Mouse (Mus musculus) liver, embryonic 15.5 days (tissue): ENCODE data around the gene Fars2. TPM values are rescaled to one million over a fixed set of nuclear protein-coding genes. Genes with fewer than 3 reads are reported as not detected.

Experiments used
- ATAC-seq: fragments of 200-750 bp; cut with Nextera tagmentation; 2 replicates; pipeline ENCODE4 v1.8.0; 2017; ENCODE audit warnings: moderate number of reproducible peaks, mild to moderate bottlenecking, moderate library complexity; ENCODE audit not compliant: insufficient read depth
- H3K27ac ChIP-seq: fragments of 300-500 bp; sonication (generic); replicated peaks from 2 replicates; pipeline ENCODE4 v1.5.1; 2015; ENCODE audit warnings: mild to moderate bottlenecking, inconsistent platforms
- H3K27me3 ChIP-seq: fragments of 300-500 bp; sonication (generic); 2 replicates; pipeline ENCODE4 v1.6.1; 2015; ENCODE audit warnings: mild to moderate bottlenecking, inconsistent platforms
- H3K36me3 ChIP-seq: fragments of 300-500 bp; sonication (generic); replicated peaks from 2 replicates; pipeline ENCODE4 v1.6.1; 2015; ENCODE audit warnings: moderate library complexity, mild to moderate bottlenecking, inconsistent platforms
- H3K4me1 ChIP-seq: fragments of 300-500 bp; sonication (generic); replicated peaks from 2 replicates; pipeline ENCODE4 v1.6.1; 2015; ENCODE audit warnings: inconsistent platforms
- H3K4me2 ChIP-seq: fragments of 300-500 bp; sonication (generic); 2 replicates; pipeline ENCODE4 v1.6.1; 2015; ENCODE audit warnings: moderate library complexity, mild to moderate bottlenecking, inconsistent platforms
- H3K4me3 ChIP-seq: fragments of 300-500 bp; sonication (generic); replicated peaks from 2 replicates; pipeline ENCODE4 v1.5.1; 2015; ENCODE audit warnings: mild to moderate bottlenecking, inconsistent platforms
- H3K9ac ChIP-seq: fragments of 300-500 bp; sonication (generic); 2 replicates; pipeline ENCODE4 v1.6.1; 2015; ENCODE audit warnings: moderate library complexity, mild to moderate bottlenecking, inconsistent platforms
- H3K9me3 ChIP-seq: fragments of 300-500 bp; sonication (generic); replicated peaks from 2 replicates; pipeline ENCODE4 v1.6.1; 2016; ENCODE audit warnings: inconsistent platforms
- WGBS: fragments of 180-500 bp; shearing (Covaris S2); methylation state at CpG from one replicate; pipeline ENCODE4 v1.1.7; 2015; ENCODE audit warnings: mixed read lengths; ENCODE audit not compliant: insufficient replicate concordance; 5-methylcytosine and 5-hydroxymethylcytosine counted together
- polyA plus RNA-seq: library from polyadenylated mRNA; unstranded; fragments of >200 nt; fragmentation: Nextera tagmentation; extraction: Ambion mirVana; gene quantifications from 2 replicates; pipeline ENCODE4 v1.2.1, GENCODE M21; 2015

The Fars2 gene
- polyA plus RNA-seq, 1 experiment from 2014 or later: 26.7 TPM

DNA sequence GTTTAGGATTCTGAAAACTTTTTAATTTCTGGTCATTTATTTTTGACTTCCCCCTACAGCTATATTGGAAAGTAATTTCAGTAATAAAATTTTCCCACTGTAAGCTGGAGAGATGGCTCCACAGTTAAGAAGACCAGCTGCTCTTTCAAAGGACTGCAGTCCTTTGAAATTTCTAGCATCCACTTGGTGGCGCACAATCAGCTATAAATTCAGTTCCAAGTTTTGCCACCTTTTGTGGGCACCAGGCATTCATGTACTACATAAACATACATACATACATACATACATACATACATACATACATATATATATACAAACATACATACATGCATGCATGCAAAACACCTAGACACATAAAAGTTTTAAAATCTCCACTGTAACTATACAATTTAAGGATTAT, 153.7 kb downstream of the Fars2 start:
- WGBS: 82% methylated on average over 1 of the region's 1 CpGs
- no peak for ATAC-seq
- Histone ChIP-seq H3K4me1 (no peaks in the 10 kb centered on the region), H3K4me2 (no peak overlapping the region), H3K9me3 (no peaks in the 10 kb centered on the region), H3K4me3 (no peak overlapping the region), H3K27ac (no peak overlapping the region), H3K9ac (no peak overlapping the region), H3K36me3 (no peaks in the 10 kb centered on the region), H3K27me3 (no peaks in the 10 kb centered on the region)

DNA sequence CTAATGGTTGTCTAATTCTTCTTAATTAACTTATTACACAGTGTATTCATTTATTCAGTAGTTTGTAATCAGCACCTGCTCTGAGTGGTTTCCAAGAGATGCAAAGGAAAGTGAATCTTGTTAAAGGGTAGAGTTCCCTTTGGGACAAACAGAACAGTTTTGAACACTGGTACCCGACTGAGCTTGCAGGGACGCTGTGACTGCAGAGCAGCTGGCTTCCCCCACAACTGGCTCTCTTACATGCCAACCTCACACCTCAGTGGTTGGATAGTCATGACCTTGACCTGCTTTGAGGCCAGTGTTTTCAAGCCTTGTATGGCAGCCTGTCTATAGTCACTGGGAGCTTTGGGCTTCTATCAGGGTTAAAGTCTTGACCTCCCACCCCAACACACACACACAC, 156.3 kb downstream of the Fars2 start:
- no peaks in the 10 kb centered on the region for H3K4me1 ChIP-seq
- no peaks in the 10 kb centered on the region for H3K9me3 ChIP-seq
- no peak overlapping the region for H3K4me2 ChIP-seq
- 55% methylated on average over 2 of the region's 2 CpGs for WGBS
- no peaks in the 10 kb centered on the region for H3K27me3 ChIP-seq
- no peak overlapping the region for H3K27ac ChIP-seq
- no peaks in the 10 kb centered on the region for H3K36me3 ChIP-seq
- ATAC-seq: no peak
- no peak overlapping the region for H3K4me3 ChIP-seq
- H3K9ac ChIP-seq: no peak overlapping the region

DNA sequence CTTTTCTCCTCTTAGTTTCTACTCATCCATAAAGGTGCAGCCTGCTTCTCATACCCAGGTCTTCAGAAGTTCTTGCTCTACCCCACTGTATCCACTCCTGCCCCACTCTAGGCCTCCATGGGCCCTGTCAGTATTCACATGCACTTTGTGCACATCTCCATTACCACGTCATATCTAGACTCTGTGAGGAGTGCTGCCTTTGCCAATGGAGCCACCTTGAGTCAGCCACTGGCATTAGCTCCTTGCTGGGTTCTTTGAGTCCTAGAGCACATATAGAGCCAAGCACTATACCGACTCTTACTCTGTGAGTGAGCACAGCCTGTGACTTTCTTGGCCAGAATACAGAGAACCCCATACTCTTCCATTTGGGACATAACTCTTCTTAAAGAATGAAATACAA, 159.0 kb downstream of the Fars2 start:
- no peak overlapping the region for H3K4me2 ChIP-seq
- H3K27me3 ChIP-seq: no peaks in the 10 kb centered on the region
- H3K4me1 ChIP-seq: no peaks in the 10 kb centered on the region
- no peak overlapping the region for H3K9ac ChIP-seq
- no peak overlapping the region for H3K27ac ChIP-seq
- H3K36me3 ChIP-seq: no peaks in the 10 kb centered on the region
- ATAC-seq: no peak
- WGBS: 55% methylated on average over 2 of the region's 2 CpGs
- no peaks in the 10 kb centered on the region for H3K9me3 ChIP-seq
- H3K4me3 ChIP-seq: no peak overlapping the region

DNA sequence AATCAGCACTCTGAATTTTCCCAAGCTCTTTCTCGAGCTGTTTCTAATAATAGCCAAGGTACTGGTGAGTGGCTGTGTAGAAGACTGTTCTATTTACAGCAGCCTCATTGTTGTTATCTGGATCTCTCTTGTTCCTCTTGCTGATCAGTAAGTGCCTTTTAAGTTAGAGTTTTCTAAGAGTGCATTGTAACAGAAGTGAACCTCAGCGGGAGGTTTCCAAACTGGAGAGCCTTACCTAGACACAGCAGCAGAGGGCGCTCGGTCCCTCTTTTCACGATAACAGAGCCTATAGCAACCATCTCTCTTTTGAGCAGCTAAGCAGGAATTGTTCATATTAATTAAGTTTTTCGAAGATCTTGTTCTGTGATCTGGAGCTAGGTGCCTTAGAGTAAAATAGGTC, 164.8 kb downstream of the Fars2 start:
- 6% methylated on average over 6 of the region's 6 CpGs for WGBS
- Histone ChIP-seq H3K27me3 (no peaks in the 10 kb centered on the region), H3K9ac (no peak overlapping the region), H3K9me3 (no peaks in the 10 kb centered on the region), H3K4me1 (no peaks in the 10 kb centered on the region), H3K27ac (no peak overlapping the region), H3K4me3 (no peak overlapping the region), H3K36me3 (no peaks in the 10 kb centered on the region), H3K4me2 (no peak overlapping the region)
- no peak for ATAC-seq

DNA sequence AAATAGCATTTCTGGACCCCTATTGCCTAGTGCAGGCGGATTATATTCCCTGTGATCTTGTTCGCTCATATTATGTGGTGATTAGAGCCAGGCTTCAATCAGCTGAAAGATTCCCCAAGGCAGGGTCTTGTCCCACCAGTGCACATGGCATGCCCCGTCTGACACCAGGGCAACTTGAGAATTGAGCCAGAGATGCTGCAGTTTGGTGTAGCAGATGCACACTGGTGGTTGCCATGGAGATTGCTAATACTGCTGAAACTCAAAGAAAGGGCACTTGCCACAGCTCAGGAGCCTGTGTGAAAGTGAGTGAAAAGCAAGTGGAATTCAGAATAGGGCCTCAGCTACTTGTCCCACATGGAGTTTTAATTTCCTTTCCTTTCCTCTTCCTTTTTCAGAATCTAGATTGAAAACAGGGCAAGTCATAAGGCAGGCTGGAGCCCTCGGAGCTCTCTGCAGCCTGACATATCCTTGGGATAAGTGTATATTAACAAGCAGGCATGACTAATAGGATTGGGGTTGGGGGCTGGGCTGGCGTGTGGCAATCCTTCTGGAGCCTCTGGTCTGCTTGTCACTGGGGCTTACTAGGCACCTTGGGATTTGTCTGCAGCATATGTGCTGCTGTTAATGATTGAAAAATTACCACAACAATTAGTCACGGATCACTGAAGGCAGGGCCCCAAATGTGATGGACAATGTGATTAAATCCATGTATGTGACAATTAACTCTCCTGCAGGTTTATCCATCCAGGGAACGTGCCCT, 165.8 kb downstream of the Fars2 start:
- no peaks in the 10 kb centered on the region for H3K4me1 ChIP-seq
- no peak overlapping the region for H3K4me2 ChIP-seq
- H3K9ac ChIP-seq: no peak overlapping the region
- H3K27me3 ChIP-seq: no peaks in the 10 kb centered on the region
- H3K27ac ChIP-seq: no peak overlapping the region
- no peaks in the 10 kb centered on the region for H3K9me3 ChIP-seq
- H3K36me3 ChIP-seq: no peaks in the 10 kb centered on the region
- 64% methylated on average over 7 of the region's 7 CpGs for WGBS
- no peak overlapping the region for H3K4me3 ChIP-seq
- ATAC-seq: no peak

DNA sequence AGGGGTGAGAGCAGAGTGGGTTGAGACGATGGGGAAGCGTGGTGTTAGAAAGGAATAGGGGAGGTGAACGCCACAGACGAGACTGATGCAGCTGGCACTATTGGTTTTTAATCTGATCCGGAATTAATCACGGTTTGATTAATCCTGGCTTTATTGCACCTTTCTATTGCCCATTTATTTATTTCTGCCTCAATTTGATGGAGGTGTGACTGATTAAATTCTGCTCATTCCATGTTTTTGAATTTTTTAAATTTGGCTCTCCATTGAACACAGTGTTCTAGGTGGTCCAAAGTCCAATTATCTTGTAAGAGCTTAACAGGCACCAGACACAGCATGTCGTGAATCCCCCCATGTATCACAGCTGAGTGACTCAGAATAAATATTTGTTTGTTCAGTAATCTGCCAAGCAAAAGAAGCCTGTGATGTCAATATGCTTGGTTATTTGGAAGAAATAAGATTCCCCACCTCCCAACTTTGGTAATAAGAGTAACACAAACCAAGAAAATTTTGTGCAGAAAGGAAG, 166.4 kb downstream of the Fars2 start:
- no peak overlapping the region for H3K4me3 ChIP-seq
- no peaks in the 10 kb centered on the region for H3K4me1 ChIP-seq
- no peaks in the 10 kb centered on the region for H3K9me3 ChIP-seq
- no peak overlapping the region for H3K9ac ChIP-seq
- H3K4me2 ChIP-seq: no peak overlapping the region
- H3K36me3 ChIP-seq: no peaks in the 10 kb centered on the region
- no peaks in the 10 kb centered on the region for H3K27me3 ChIP-seq
- H3K27ac ChIP-seq: no peak overlapping the region
- 72% methylated on average over 7 of the region's 7 CpGs for WGBS
- no peak for ATAC-seq

DNA sequence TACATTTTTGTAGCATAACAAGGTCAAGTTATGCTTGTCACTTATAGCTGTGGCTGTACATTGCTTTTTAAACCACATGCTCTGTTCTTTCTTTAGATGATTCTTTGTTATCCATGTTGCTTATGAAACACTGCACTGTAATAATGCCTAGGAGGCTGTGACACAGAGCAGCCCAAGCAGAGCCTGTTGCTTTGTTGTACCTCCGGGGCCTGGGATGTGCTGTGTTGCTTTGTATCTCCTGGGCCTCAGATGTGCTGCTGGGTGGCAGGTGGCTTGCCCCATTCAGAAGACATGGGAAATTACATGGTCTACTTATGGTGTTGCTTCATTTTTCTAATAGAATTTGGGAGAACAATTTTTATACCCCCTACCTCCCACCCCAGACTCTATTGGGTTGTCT, 166.9 kb downstream of the Fars2 start:
- Histone ChIP-seq H3K4me3 (no peak overlapping the region), H3K9me3 (no peaks in the 10 kb centered on the region), H3K4me2 (no peak overlapping the region), H3K9ac (no peak overlapping the region), H3K27me3 (no peaks in the 10 kb centered on the region), H3K27ac (no peak overlapping the region), H3K4me1 (no peaks in the 10 kb centered on the region), H3K36me3 (no peaks in the 10 kb centered on the region)
- WGBS: 71% methylated on average over 1 of the region's 1 CpGs
- ATAC-seq: no peak

DNA sequence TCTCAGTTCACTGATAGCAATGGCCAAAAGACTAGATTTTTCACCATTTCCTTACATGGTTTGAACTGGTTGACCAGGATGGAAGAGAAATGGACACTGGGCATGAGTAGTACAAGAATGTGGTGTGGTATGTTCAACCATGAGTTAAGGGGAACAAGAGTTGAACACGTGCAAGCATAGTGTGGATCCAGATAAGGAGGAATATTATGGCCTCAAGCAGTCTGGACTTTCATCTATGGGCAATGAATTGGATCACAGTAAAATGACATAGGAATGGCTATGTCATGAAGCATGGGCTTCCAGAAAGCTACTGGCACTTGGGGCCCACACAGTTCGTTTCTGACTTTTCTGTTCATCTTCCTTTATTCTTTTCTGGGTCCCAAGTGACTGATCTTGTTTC, 168.0 kb downstream of the Fars2 start:
- no peaks in the 10 kb centered on the region for H3K27me3 ChIP-seq
- H3K9me3 ChIP-seq: no peaks in the 10 kb centered on the region
- H3K9ac ChIP-seq: no peak overlapping the region
- no peaks in the 10 kb centered on the region for H3K36me3 ChIP-seq
- ATAC-seq: no peak
- H3K4me2 ChIP-seq: no peak overlapping the region
- H3K4me3 ChIP-seq: no peak overlapping the region
- no peaks in the 10 kb centered on the region for H3K4me1 ChIP-seq
- H3K27ac ChIP-seq: no peak overlapping the region
- WGBS: 77% methylated on average over 2 of the region's 2 CpGs

DNA sequence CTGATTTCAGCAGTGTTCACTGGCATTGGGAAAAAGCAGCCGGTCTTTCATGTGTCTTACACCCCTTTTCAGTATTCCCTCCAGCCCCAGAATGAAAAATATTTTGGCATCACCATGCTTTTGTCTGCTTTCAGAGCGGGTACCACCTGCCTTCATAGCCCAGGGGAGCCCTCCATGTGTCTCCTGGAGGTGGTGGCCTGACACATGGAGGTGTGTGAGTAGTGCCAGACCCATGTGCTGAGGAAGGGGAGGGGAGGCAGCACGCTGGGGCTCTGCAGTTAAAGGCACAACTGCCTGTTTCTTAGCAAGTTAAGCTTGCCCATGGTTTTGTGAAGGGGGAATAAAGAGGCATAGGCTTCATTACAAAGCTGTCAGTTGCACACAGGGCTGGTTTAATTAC, 176.3 kb downstream of the Fars2 start:
- H3K4me2 ChIP-seq: no peak overlapping the region
- WGBS: 66% methylated on average over 3 of the region's 3 CpGs
- H3K27ac ChIP-seq: no peak overlapping the region

DNA sequence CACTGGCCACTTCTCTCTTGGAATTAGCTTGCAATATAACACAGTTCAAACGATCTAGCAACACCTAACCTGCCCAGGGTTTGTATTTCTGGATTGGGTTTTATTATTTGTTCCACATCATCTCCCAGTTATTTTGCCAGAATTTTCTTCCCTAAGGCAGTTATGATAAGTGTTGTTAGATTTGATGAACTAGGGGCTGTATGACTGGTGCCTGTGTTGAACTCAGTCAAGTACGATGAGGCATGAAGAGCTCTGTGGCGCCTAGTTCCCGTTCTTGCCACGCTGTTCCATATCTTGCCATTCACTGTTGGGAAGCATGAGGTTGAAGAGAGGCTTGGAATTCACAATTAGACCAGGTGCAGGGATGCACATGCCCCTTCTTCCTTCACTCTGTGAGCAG, 177.3 kb downstream of the Fars2 start:
- H3K4me3 ChIP-seq: no peak overlapping the region
- no peaks in the 10 kb centered on the region for H3K9me3 ChIP-seq
- no peaks in the 10 kb centered on the region for H3K4me1 ChIP-seq
- no peaks in the 10 kb centered on the region for H3K27me3 ChIP-seq
- H3K9ac ChIP-seq: no peak overlapping the region
- ATAC-seq: no peak
- no peaks in the 10 kb centered on the region for H3K36me3 ChIP-seq
- H3K27ac ChIP-seq: no peak overlapping the region
- H3K4me2 ChIP-seq: no peak overlapping the region
- 78% methylated on average over 5 of the region's 5 CpGs for WGBS

More for the DNA sequence above, 176.3 kb downstream of the Fars2 start:
- Histone ChIP-seq H3K27me3 (no peaks in the 10 kb centered on the region), H3K9ac (no peak overlapping the region), H3K9me3 (no peaks in the 10 kb centered on the region), H3K36me3 (no peaks in the 10 kb centered on the region), H3K4me1 (no peaks in the 10 kb centered on the region), H3K4me3 (no peak overlapping the region)
- ATAC-seq: no peak

DNA sequence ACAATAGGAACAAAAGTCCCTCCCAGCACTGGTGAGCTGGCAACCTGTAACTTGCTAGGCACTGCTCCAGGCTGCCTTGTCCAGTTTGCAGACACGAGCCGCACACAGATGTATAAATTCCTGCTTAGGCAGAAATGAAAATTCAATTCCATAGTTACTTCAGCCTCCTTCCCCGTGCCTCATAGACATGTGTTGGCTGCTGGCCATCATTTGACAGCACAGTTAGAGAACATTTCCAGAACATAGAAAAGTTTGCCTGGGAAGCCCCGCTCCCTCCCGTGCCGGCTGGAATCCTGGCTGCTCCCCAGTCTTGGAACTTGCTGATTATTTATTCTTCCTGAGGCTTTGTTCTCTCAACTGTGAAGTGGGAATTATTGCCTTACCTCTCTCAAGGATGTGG, 178.6 kb downstream of the Fars2 start:
- Histone ChIP-seq H3K4me2 (no peak overlapping the region), H3K4me3 (no peak overlapping the region), H3K4me1 (no peaks in the 10 kb centered on the region), H3K36me3 (no peaks in the 10 kb centered on the region), H3K27me3 (no peaks in the 10 kb centered on the region), H3K9me3 (no peaks in the 10 kb centered on the region), H3K27ac (no peak overlapping the region), H3K9ac (no peak overlapping the region)
- 76% methylated on average over 6 of the region's 6 CpGs for WGBS
- no peak for ATAC-seq

DNA sequence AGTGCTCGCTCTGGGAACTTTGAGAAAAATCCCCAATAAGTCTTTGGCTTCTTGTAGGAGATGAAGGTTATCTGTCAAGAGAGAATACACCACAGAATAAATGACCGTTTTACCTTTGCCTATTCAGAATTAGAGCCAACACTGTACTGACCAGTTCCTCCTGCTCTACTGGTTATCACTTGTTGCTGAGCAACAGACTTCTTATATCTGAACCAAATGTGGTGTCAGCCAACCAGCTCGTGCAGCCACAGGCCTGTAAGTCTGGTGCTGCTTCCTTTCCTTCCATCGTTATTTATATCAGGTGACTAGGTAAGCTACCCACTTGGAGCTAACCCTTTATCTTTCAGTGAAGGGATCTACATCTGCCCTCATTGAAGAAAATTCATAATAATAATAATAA, 179.4 kb downstream of the Fars2 start:
- no peak overlapping the region for H3K27ac ChIP-seq
- ATAC-seq: no peak
- H3K4me2 ChIP-seq: no peak overlapping the region
- no peaks in the 10 kb centered on the region for H3K27me3 ChIP-seq
- H3K4me3 ChIP-seq: no peak overlapping the region
- 65% methylated on average over 4 of the region's 4 CpGs for WGBS
- no peaks in the 10 kb centered on the region for H3K36me3 ChIP-seq
- H3K4me1 ChIP-seq: no peaks in the 10 kb centered on the region
- H3K9me3 ChIP-seq: no peaks in the 10 kb centered on the region
- H3K9ac ChIP-seq: no peak overlapping the region
